Mouse (Mus musculus): ENCODE measurements around the gene Bmper.

Gene Bmper

GRCm38 (mm10) chr9:23423748-23424147 is 200.9 kb downstream of the Bmper start:
- no peak for DNase-seq (ENCODE audit: low spot score in 2 of 2)

- DNase-seq (ENCODE audit: low spot score in 2 of 2): no peak
Observed at GRCm38 (mm10) chr9:23432631-23433030, 209.8 kb downstream of the Bmper start.

- no peak for DNase-seq (ENCODE audit: low spot score in 2 of 2)
Observed at GRCm38 (mm10) chr9:23433238-23433637, 210.4 kb downstream of the Bmper start.

GRCm38 (mm10) chr9:23436751-23437150 is 213.9 kb downstream of the Bmper start:
- no peak for DNase-seq (ENCODE audit: low spot score in 2 of 2)

- no peak for DNase-seq (ENCODE audit: low spot score in 2 of 2)
Observed at GRCm38 (mm10) chr9:23438662-23439061, 215.8 kb downstream of the Bmper start.

GRCm38 (mm10) chr9:23442168-23442567 is 219.3 kb downstream of the Bmper start:
- peak in 1 of 2 experiments; percentile 37 for DNase-seq (ENCODE audit: low spot score in 2 of 2)

- DNase-seq (ENCODE audit: low spot score in 2 of 2): no peak
Observed at GRCm38 (mm10) chr9:23444975-23445374, 222.1 kb downstream of the Bmper start.

- DNase-seq (ENCODE audit: low spot score in 2 of 2): no peak
Observed at GRCm38 (mm10) chr9:23447271-23447961, 224.5 kb downstream of the Bmper start.

- no peak for DNase-seq (ENCODE audit: low spot score in 2 of 2)
Observed at GRCm38 (mm10) chr9:23453309-23453708, 230.4 kb downstream of the Bmper start.

- DNase-seq (ENCODE audit: low spot score in 2 of 2): no peak
Observed at GRCm38 (mm10) chr9:23457186-23457585, 234.3 kb downstream of the Bmper start.

GRCm38 (mm10) chr9:23460721-23461120 is 237.8 kb downstream of the Bmper start:
- DNase-seq (ENCODE audit: low spot score in 2 of 2): no peak

- no peak for DNase-seq (ENCODE audit: low spot score in 2 of 2)
Observed at GRCm38 (mm10) chr9:23462949-23463608, 240.2 kb downstream of the Bmper start.

GRCm38 (mm10) chr9:23464981-23465630 is 242.2 kb downstream of the Bmper start:
- DNase-seq (ENCODE audit: low spot score in 2 of 2): no peak

GRCm38 (mm10) chr9:23469886-23470285 is 247.0 kb downstream of the Bmper start:
- DNase-seq (ENCODE audit: low spot score in 2 of 2): no peak

GRCm38 (mm10) chr9:23485851-23486250 is 263.0 kb downstream of the Bmper start:
- DNase-seq (ENCODE audit: low spot score in 2 of 2): no peak

GRCm38 (mm10) chr9:23486725-23487378 is 264.0 kb downstream of the Bmper start:
- DNase-seq (ENCODE audit: low spot score in 2 of 2): no peak

- no peak for DNase-seq (ENCODE audit: low spot score in 2 of 2)
Observed at GRCm38 (mm10) chr9:23488265-23488664, 265.4 kb downstream of the Bmper start.

- DNase-seq (ENCODE audit: low spot score in 2 of 2): no peak
Observed at GRCm38 (mm10) chr9:23495400-23495799, 272.5 kb downstream of the Bmper start.

- DNase-seq (ENCODE audit: low spot score in 2 of 2): no peak
Observed at GRCm38 (mm10) chr9:23497626-23498025, 274.8 kb downstream of the Bmper start.

GRCm38 (mm10) chr9:23533870-23534269 is 311.0 kb downstream of the Bmper start:
- DNase-seq (ENCODE audit: low spot score in 2 of 2): no peak
